Mouse (Mus musculus) embryonic facial prominence, embryonic 11.5 days (tissue): ENCODE results near the gene Plxnc1. TPM values are rescaled to one million over a fixed set of nuclear protein-coding genes. Genes with fewer than 3 reads are reported as not detected.

Source experiments
- ATAC-seq: fragments of 200-750 bp; cut with Nextera tagmentation; replicated peaks from 2 replicates; pipeline ENCODE4 v1.8.0; 2017; ENCODE audit warnings: low read depth; ENCODE audit not compliant: insufficient number of reproducible peaks, low FRiP score, low TSS enrichment
- DNase-seq: peaks from one replicate; pipeline ENCODE4 v3.0.0-alpha.2; 2015; ENCODE audit warnings: low spot score
- H3K27ac ChIP-seq: fragments of 300-500 bp; sonication (generic); replicated peaks from 2 replicates; pipeline ENCODE4 v1.5.1; 2014; ENCODE audit warnings: mild to moderate bottlenecking, low read depth, low read length, control low read depth
- H3K27me3 ChIP-seq: fragments of 300-500 bp; sonication (generic); 2 replicates; pipeline ENCODE4 v1.6.1; 2014; ENCODE audit warnings: mild to moderate bottlenecking, low read length, moderate library complexity, mixed read lengths; ENCODE audit not compliant: control insufficient read depth, insufficient read depth
- H3K36me3 ChIP-seq: fragments of 300-500 bp; sonication (generic); replicated peaks from 2 replicates; pipeline ENCODE4 v1.6.1; 2014; ENCODE audit warnings: low read depth, mild to moderate bottlenecking, low read length, moderate library complexity, mixed read lengths; ENCODE audit not compliant: control insufficient read depth, insufficient read depth
- H3K4me1 ChIP-seq: fragments of 300-500 bp; sonication (generic); 2 replicates; pipeline ENCODE4 v1.6.1; 2014; ENCODE audit warnings: low read length, mixed read lengths; ENCODE audit not compliant: control insufficient read depth, insufficient read depth
- H3K4me2 ChIP-seq: fragments of 300-500 bp; sonication (generic); 2 replicates; pipeline ENCODE4 v1.6.1; 2014; ENCODE audit warnings: low read depth, mild to moderate bottlenecking, control low read depth, low read length, moderate library complexity
- H3K4me3 ChIP-seq: fragments of 300-500 bp; sonication (generic); 2 replicates; pipeline ENCODE4 v1.5.1; 2014; ENCODE audit warnings: low read depth, low read length, control low read depth
- H3K9ac ChIP-seq: fragments of 300-500 bp; sonication (generic); replicated peaks from 2 replicates; pipeline ENCODE4 v1.6.1; 2014; ENCODE audit warnings: mild to moderate bottlenecking, control low read depth, low read length
- H3K9me3 ChIP-seq: fragments of 300-500 bp; sonication (generic); replicated peaks from 2 replicates; pipeline ENCODE4 v1.6.1; 2016; ENCODE audit warnings: mild to moderate bottlenecking, low read length, inconsistent platforms, mixed read lengths; ENCODE audit not compliant: control insufficient read depth
- WGBS: fragments of 180-500 bp; shearing (Covaris S2); extraction: QIAGEN DNeasy Blood & Tissue Kit; methylation state at CpG from one replicate; pipeline ENCODE4 v1.1.7; 2014; 5-methylcytosine and 5-hydroxymethylcytosine counted together
- polyA plus RNA-seq: library from polyadenylated mRNA; unstranded; fragments of >200 nt; fragmentation: Nextera tagmentation; extraction: Ambion mirVana; gene quantifications from 2 replicates; pipeline ENCODE4 v1.2.1, GENCODE M21; 2014

The Plxnc1 gene
- polyA plus RNA-seq, 1 experiment from 2014 or later: 2.8 TPM

DNA sequence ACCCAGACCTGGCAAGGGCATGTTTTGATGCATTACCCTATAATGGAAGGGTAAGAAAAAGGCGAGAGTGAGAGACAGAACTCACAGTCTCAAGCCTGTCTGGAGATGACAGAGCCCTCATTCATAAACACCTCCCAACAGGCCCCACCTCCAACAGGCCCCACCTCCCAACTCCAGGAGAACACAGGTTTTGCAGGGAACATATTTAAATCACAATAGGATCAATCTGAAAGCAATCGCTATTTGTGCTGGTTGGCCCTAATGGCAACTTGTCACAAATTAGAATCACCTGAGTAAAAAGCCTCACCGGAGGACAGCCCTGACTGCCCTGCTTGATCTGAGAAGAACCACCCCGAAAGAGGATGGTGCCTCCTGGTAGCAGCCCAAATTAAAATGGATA, 54.9 kb downstream of the Plxnc1 start:
- Histone ChIP-seq H3K9me3 (no peaks in the 10 kb centered on the region; the same call in 1 of the 2 replicates), H3K27ac (no peak overlapping the region), H3K4me1 (no peaks in the 10 kb centered on the region), H3K9ac (no peak overlapping the region), H3K36me3 (no peaks in the 10 kb centered on the region), H3K4me2 (no peak overlapping the region), H3K27me3 (no peaks in the 10 kb centered on the region), H3K4me3 (no peak overlapping the region)
- 59% methylated on average over 4 of the region's 4 CpGs for WGBS
- ATAC-seq (no peak), DNase-seq (no peak)

DNA sequence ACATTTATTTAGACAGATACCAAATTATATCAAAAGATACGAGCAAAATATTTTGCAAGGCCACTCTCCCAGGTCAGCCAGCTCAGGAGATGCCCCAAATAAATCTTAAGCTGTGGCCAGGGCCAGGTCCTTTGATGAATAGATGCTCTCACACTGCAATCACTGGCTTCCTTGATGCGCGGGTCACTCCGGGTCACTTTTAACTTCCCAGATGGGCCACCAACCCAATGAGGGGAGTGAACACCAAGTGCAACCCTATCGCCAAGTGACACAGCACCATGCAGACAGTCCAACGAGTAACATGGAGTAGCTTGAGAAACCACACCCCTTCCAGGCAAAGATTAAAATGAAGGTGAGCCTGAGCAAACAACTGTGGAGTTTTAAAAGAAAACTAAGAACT, 61.4 kb downstream of the Plxnc1 start:
- no peaks in the 10 kb centered on the region for H3K36me3 ChIP-seq
- H3K4me2 ChIP-seq: no peak overlapping the region
- no peak for DNase-seq
- H3K9me3 ChIP-seq: no peaks in the 10 kb centered on the region
- H3K27ac ChIP-seq: no peak overlapping the region
- WGBS: 80% methylated on average over 6 of the region's 6 CpGs
- H3K4me3 ChIP-seq: no peak overlapping the region
- no peaks in the 10 kb centered on the region for H3K4me1 ChIP-seq
- no peak overlapping the region for H3K9ac ChIP-seq
- H3K27me3 ChIP-seq: no peaks in the 10 kb centered on the region
- ATAC-seq: no peak

DNA sequence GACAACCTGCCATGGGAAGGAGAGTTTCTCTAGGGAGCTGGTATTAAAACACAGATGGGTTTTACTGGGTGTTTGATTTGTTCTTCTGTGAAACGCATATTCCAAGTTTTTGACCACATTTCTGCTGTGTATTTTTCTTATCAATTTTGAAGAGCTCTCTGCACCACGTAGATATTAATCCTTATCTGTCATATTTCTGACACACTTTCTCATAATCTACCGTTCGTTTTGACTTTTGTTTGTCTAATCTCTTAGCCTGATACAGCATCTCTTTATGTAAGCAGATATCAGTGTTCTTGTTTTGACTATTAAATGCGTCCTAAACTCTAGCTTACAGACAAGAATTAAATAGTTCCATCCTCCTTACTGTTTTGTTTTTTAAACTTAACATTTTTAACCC, 73.1 kb downstream of the Plxnc1 start:
- H3K9me3 ChIP-seq: no peaks in the 10 kb centered on the region
- no peak overlapping the region for H3K4me3 ChIP-seq
- no peaks in the 10 kb centered on the region; the same call in 1 of the 2 replicates for H3K4me1 ChIP-seq
- no peak overlapping the region for H3K27ac ChIP-seq
- no peaks in the 10 kb centered on the region for H3K36me3 ChIP-seq
- H3K4me2 ChIP-seq: no peak overlapping the region
- H3K9ac ChIP-seq: no peak overlapping the region
- no peaks in the 10 kb centered on the region for H3K27me3 ChIP-seq
- 91% methylated on average over 5 of the region's 5 CpGs for WGBS
- ATAC-seq (no peak), DNase-seq (no peak)

DNA sequence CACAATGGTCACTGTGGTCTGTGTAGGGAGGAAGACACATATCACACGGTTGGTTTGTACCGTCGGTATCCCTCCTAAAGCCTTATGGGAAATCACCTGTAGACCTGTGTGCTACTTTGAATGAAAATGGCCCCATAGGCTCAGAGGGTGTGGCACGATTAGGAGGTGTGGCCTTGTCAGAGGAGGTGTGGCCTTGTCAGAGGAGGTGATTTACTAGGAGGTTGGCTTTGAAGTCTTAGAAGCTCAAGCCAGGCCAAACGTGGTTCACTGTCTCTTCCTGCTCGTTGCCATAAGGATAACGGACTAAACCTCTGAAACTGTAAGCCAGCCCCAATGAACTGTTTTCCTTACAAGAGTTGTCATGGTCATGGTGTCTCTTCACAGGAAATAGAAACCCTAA, 73.5 kb downstream of the Plxnc1 start:
- no peaks in the 10 kb centered on the region for H3K36me3 ChIP-seq
- 88% methylated on average over 7 of the region's 7 CpGs for WGBS
- no peak overlapping the region for H3K4me2 ChIP-seq
- H3K27me3 ChIP-seq: no peaks in the 10 kb centered on the region
- no peak for ATAC-seq
- no peak for DNase-seq
- H3K9ac ChIP-seq: no peak overlapping the region
- H3K9me3 ChIP-seq: no peaks in the 10 kb centered on the region
- no peak overlapping the region for H3K27ac ChIP-seq
- H3K4me1 ChIP-seq: no peaks in the 10 kb centered on the region; the same call in 1 of the 2 replicates
- H3K4me3 ChIP-seq: no peak overlapping the region

DNA sequence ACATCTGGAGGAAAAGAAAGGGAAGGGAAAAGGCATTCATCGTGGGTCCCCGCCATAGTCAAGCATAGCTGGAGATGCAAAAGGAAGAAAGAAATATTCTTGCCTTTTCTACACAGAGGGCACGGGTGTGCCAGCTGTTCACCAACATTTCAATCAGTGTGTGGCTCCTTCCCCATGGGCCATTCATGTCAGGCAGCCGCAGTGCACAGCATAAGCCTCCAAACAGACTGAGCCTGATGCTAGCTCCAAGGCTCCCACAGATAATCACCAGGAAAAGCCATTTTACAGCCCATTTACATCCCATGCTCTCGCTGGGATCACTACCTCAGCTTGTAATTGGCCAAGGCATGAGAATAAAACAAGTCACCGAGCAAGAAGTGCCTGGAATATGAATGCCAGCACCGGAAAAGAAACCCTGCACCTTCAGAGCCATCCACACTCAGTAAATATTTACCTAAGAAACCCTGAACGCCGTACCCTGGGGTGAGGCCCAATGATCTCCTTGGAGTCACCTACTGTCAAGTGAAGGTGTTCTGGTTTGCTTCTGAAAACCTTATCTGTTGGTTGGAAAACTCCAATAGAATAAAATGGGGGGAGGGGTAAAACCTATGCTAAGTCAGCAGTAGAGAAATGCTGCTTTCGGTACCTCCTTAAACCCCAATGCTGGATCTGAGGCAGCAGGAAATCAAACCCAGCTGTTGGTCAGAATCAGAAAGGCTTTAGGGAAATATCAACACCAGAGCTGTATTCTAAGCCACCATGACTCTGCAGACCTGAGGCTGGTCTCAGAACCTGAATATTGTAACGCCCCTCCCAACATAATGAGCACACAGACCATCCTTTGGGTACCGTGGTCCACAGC, 77.4 kb downstream of the Plxnc1 start:
- no peak overlapping the region for H3K4me3 ChIP-seq
- no peak overlapping the region for H3K27ac ChIP-seq
- WGBS: 56% methylated on average over 12 of the region's 12 CpGs
- H3K9me3 ChIP-seq: no peaks in the 10 kb centered on the region
- no peaks in the 10 kb centered on the region for H3K36me3 ChIP-seq
- peak; percentile 80 for DNase-seq
- ATAC-seq: peak; percentile 48; the same call in 1 of the 2 replicates
- no peaks in the 10 kb centered on the region for H3K27me3 ChIP-seq
- H3K9ac ChIP-seq: no peak overlapping the region
- H3K4me2 ChIP-seq: no peak overlapping the region
- peaks cover 2% of the 10 kb centered on the region; the same call in 1 of the 2 replicates for H3K4me1 ChIP-seq

DNA sequence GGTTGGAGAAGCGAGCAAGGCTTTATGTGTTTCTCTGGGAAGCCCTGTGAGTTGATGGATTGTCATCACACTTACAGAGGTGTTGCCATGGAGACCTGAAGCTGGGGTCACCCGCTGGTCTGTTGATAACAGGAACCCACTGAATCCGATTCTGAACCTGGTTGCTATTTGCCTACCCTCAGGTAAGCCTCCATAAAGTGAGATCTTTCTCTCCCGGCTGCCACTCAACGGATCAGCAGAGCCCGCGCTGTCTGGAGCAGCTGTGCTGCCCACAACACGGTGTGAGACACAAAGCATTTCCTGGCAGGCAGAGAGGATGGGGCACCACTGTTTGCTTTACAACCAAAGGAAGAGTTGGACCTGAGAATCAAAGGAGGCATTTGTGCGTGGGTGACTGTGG, 79.4 kb downstream of the Plxnc1 start:
- WGBS: 58% methylated on average over 9 of the region's 9 CpGs
- ATAC-seq: no peak
- Histone ChIP-seq H3K27ac (no peak overlapping the region), H3K4me3 (no peak overlapping the region), H3K36me3 (no peaks in the 10 kb centered on the region), H3K9ac (no peak overlapping the region), H3K27me3 (no peaks in the 10 kb centered on the region), H3K9me3 (no peaks in the 10 kb centered on the region), H3K4me1 (peaks cover 2% of the 10 kb centered on the region; the same call in 1 of the 2 replicates), H3K4me2 (no peak overlapping the region)
- no peak for DNase-seq

DNA sequence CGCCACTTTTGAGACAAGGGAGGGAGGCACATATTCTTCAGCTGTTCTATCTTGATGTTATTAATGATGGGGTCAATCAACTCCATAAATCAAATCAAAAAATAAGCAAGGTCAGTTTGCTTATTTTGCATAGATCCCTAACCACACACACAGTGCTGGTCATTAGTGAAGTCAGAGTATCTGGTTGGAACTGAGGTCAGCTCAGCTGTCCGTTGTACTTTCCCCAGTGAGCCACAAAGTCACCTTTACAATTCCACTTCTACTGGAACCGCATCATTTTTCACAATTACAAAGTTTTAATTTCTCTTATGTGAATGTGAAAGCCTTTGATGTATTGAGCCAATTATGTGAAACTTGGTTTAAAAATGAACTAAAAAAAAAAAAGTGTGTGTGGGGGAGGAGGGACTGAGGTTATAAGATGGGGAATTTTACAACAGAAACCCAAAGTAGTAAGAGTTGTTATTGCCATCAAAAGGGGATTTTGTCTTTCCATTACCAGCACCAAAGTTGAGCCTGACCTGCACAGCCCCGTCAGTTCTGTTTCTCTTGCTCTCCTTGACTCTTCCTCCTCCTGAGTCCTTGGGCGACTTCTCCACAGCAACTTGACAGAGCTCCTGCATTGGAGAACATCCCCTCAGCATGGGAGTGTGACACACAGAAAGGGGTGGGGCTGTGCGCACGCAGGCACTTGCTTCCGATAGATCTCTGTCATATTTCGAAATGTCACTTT, 80.3 kb downstream of the Plxnc1 start:
- H3K27me3 ChIP-seq: no peaks in the 10 kb centered on the region
- peaks cover 2% of the 10 kb centered on the region; the same call in 1 of the 2 replicates for H3K4me1 ChIP-seq
- WGBS: 89% methylated on average over 9 of the region's 9 CpGs
- no peak overlapping the region for H3K4me2 ChIP-seq
- no peak overlapping the region for H3K27ac ChIP-seq
- no peaks in the 10 kb centered on the region for H3K9me3 ChIP-seq
- no peak overlapping the region for H3K4me3 ChIP-seq
- H3K9ac ChIP-seq: no peak overlapping the region
- no peaks in the 10 kb centered on the region for H3K36me3 ChIP-seq
- DNase-seq: no peak
- ATAC-seq: no peak

DNA sequence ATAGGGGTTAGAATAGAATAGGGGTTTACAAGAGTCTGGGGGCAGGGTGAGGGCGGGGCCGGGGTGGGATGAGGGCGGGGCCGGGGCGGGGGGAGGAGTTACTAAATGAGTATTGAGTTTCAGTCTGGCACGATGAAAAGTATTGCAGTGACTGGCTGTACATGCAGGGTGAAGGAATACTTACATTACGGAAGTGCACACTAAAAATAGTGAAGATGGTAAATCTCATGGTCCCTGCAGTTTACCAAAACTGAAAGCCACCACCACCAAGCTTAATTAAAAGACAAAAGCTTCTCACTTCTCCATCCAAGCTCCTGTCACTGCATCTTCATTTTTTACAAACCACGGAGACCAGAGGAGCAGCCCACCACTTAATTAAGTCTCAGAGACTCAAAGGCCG, 81.4 kb downstream of the Plxnc1 start:
- 78% methylated on average over 9 of the region's 9 CpGs for WGBS
- no peaks in the 10 kb centered on the region for H3K36me3 ChIP-seq

More for the DNA sequence above, 81.4 kb downstream of the Plxnc1 start:
- Histone ChIP-seq H3K9me3 (no peaks in the 10 kb centered on the region), H3K4me2 (no peak overlapping the region), H3K27ac (no peak overlapping the region), H3K9ac (no peak overlapping the region), H3K4me1 (peaks cover 2% of the 10 kb centered on the region; the same call in 1 of the 2 replicates), H3K4me3 (no peak overlapping the region), H3K27me3 (no peaks in the 10 kb centered on the region)
- DNase-seq: no peak
- ATAC-seq: no peak
